Mouse (Mus musculus) megakaryocyte, embryonic 14.5 days (primary cell): ENCODE measurements at regions not wholly inside any gene's neighbourhood (a gene's known extent, or its start where the extent isn't known, plus 50 kb on each side); places are given as distances from the start of the nearest gene placed in this dataset.

Experiments
- FLI1 ChIP-seq: IDR thresholded peaks from 2 replicates; pipeline ENCODE4 v1.6.1; 2012; ENCODE audit warnings: low read length, inconsistent platforms, mixed read lengths
- GATA1 ChIP-seq: IDR thresholded peaks from 3 replicates; pipeline ENCODE4 v1.6.1; 2012; ENCODE audit warnings: mixed read lengths, low read length, inconsistent platforms, borderline replicate concordance

- TF ChIP-seq GATA1: no peak
- TF ChIP-seq FLI1: no peak
These were observed 107.0 kb upstream of the Adgrf1 start for GRCm38 (mm10) chr17:43163126-43163525.
